Mouse (Mus musculus) fibroblast of lung, adult 2 months (primary cell): ENCODE data around the gene Fah.
A peak's percentile ranks its signal among the peaks of the same experiment; 100 is the strongest.

Source experiments
- DNase-seq: peaks from one replicate; pipeline ENCODE4 v3.0.0-alpha.2; 2011; ENCODE audit warnings: low read depth

Fah gene

GRCm38 (mm10) chr7:84594917-84595303 lies 11.6 kb downstream of the Fah start:
- DNase-seq = no peak

- no peak for DNase-seq
Measured at GRCm38 (mm10) chr7:84594087-84594916, 12.2 kb downstream of the Fah start.

- no peak for DNase-seq
Measured at GRCm38 (mm10) chr7:84591347-84591746, 15.2 kb downstream of the Fah start.

GRCm38 (mm10) chr7:84590622-84591021 lies 15.9 kb downstream of the Fah start:
- DNase-seq = no peak

GRCm38 (mm10) chr7:84587101-84587783 lies 19.3 kb downstream of the Fah start:
- DNase-seq = no peak

- no peak for DNase-seq
Measured at GRCm38 (mm10) chr7:84586360-84587100, 20.0 kb downstream of the Fah start.

- DNase-seq = no peak
Measured at GRCm38 (mm10) chr7:84585086-84585485, 21.4 kb downstream of the Fah start.

GRCm38 (mm10) chr7:84579769-84580168 lies 26.8 kb downstream of the Fah start:
- no peak for DNase-seq

GRCm38 (mm10) chr7:84578841-84579240 lies 27.7 kb downstream of the Fah start:
- no peak for DNase-seq

- DNase-seq = no peak
Measured at GRCm38 (mm10) chr7:84577034-84577433, 29.5 kb downstream of the Fah start.

- no peak for DNase-seq
Measured at GRCm38 (mm10) chr7:84566200-84566599, 40.3 kb downstream of the Fah start.

- DNase-seq = no peak
Measured at GRCm38 (mm10) chr7:84564236-84564635, 42.3 kb downstream of the Fah start.

GRCm38 (mm10) chr7:84560500-84560899 lies 46.0 kb downstream of the Fah start:
- no peak for DNase-seq

- peak; percentile 68 for DNase-seq
Measured at GRCm38 (mm10) chr7:84557332-84557731, 49.2 kb downstream of the Fah start.

- DNase-seq = no peak
Measured at GRCm38 (mm10) chr7:84555294-84555693, 51.2 kb downstream of the Fah start.

GRCm38 (mm10) chr7:84551472-84551871 lies 55.0 kb downstream of the Fah start:
- no peak for DNase-seq

- no peak for DNase-seq
Measured at GRCm38 (mm10) chr7:84546667-84547066, 59.9 kb downstream of the Fah start.

- DNase-seq = no peak
Measured at GRCm38 (mm10) chr7:84544946-84545345, 61.6 kb downstream of the Fah start.
